Mouse (Mus musculus) CH12.LX (cell line): Measurements from ENCODE around the gene Prss3. TPM values are rescaled to one million over a fixed set of nuclear protein-coding genes. Genes with fewer than 3 reads are reported as not detected.

Experiments used
- DNase-seq: peaks from one replicate; pipeline ENCODE4 v3.0.0-alpha.2; 2013; ENCODE audit errors: extremely low read depth
- H3K27ac ChIP-seq: 2 replicates; pipeline ENCODE4 v1.5.1; 2012; ENCODE audit warnings: low read depth, mild to moderate bottlenecking, control low read depth, moderate library complexity; ENCODE audit not compliant: insufficient read depth
- H3K27me3 ChIP-seq: replicated peaks from 2 replicates; pipeline ENCODE3; 2012; ENCODE audit warnings: inconsistent platforms
- H3K36me3 ChIP-seq, 2 experiments: replicated peaks in 1 of 2; 2 replicates each; pipeline versions ENCODE3 to v1.6.1; 2012; ENCODE audit warnings: inconsistent platforms in 1 of 2, low read length in 1 of 2, mild to moderate bottlenecking in 1 of 2, mixed read lengths in 1 of 2, moderate library complexity in 1 of 2; ENCODE audit not compliant: control insufficient read depth in 1 of 2, insufficient read depth in 1 of 2
- H3K4me1 ChIP-seq, 2 experiments: 2 replicates each; pipeline ENCODE4 v1.6.1; 2012; ENCODE audit warnings: inconsistent platforms in 1 of 2, moderate library complexity in 1 of 2; ENCODE audit not compliant: insufficient read depth in 2 of 2, control insufficient read depth in 1 of 2
- H3K4me2 ChIP-seq: 2 replicates; pipeline ENCODE4 v1.6.1; 2012; ENCODE audit warnings: low read depth, mild to moderate bottlenecking, control low read depth; ENCODE audit not compliant: poor library complexity, insufficient read depth, severe bottlenecking
- H3K4me3 ChIP-seq, 3 experiments: fragments of 150-350 bp in 1 of 3; sonication (generic) in 1 of 3; replicated peaks in 1 of 3; 2 replicates each; pipeline versions ENCODE3 to v1.5.1; 2011 to 2012; ENCODE audit warnings: low read depth in 2 of 3, low read length in 2 of 3, mild to moderate bottlenecking in 2 of 3, moderate library complexity in 2 of 3, control low read depth in 1 of 3, improper control_type of control experiment in 1 of 3, inconsistent platforms in 1 of 3, mixed read lengths in 1 of 3; ENCODE audit not compliant: poor library complexity in 1 of 3
- H3K79me2 ChIP-seq: replicated peaks from 2 replicates; pipeline ENCODE4 v1.6.1; 2012; ENCODE audit warnings: mild to moderate bottlenecking, moderate library complexity; ENCODE audit not compliant: control insufficient read depth, poor library complexity, insufficient read depth, severe bottlenecking; ENCODE audit errors: extremely low read depth
- H3K9ac ChIP-seq: 2 replicates; pipeline ENCODE4 v1.6.1; 2012; ENCODE audit warnings: low read depth, mild to moderate bottlenecking, control low read depth, moderate library complexity; ENCODE audit not compliant: insufficient read depth
- H3K9me3 ChIP-seq: replicated peaks from 2 replicates; pipeline ENCODE3; 2012; ENCODE audit warnings: low read length, inconsistent platforms, mixed read lengths
- BHLHE40 ChIP-seq: IDR thresholded peaks from 2 replicates; pipeline ENCODE4 v1.6.1; 2011; ENCODE audit warnings: mild to moderate bottlenecking, low read depth, low read length, improper control_type of control experiment
- CHD2 ChIP-seq: IDR thresholded peaks from 2 replicates; pipeline ENCODE4 v1.6.1; 2011; ENCODE audit warnings: low read length, improper control_type of control experiment
- CTCF ChIP-seq, 2 experiments: IDR thresholded peaks in 1 of 2; conservative IDR thresholded peaks in 1 of 2; 2 replicates each; pipeline ENCODE4 v1.5.1; 2011 to 2012; ENCODE audit warnings: low read depth in 2 of 2, low read length in 2 of 2, improper control_type of control experiment in 1 of 2, inconsistent platforms in 1 of 2, mild to moderate bottlenecking in 1 of 2, moderate library complexity in 1 of 2
- E2F4 ChIP-seq: IDR thresholded peaks from 2 replicates; pipeline ENCODE4 v1.6.1; 2011; ENCODE audit warnings: low read depth, low read length, improper control_type of control experiment; ENCODE audit not compliant: insufficient replicate concordance
- ELF1 ChIP-seq: IDR thresholded peaks from 2 replicates; pipeline ENCODE4 v1.6.1; 2014; ENCODE audit warnings: low read depth, mild to moderate bottlenecking, inconsistent platforms, low read length, improper control_type of control experiment
- EP300 ChIP-seq: IDR thresholded peaks from 2 replicates; pipeline ENCODE4 v1.6.1; 2011; ENCODE audit warnings: low read length, improper control_type of control experiment
- MAFK ChIP-seq: IDR thresholded peaks from 2 replicates; pipeline ENCODE4 v1.6.1; 2011; ENCODE audit warnings: low read length, improper control_type of control experiment; ENCODE audit not compliant: insufficient replicate concordance
- MYC ChIP-seq: IDR thresholded peaks from 2 replicates; pipeline ENCODE4 v1.6.1; 2011; ENCODE audit warnings: low read depth, mild to moderate bottlenecking, improper control_type of control experiment, low read length
- SMC3 ChIP-seq: IDR thresholded peaks from 2 replicates; pipeline ENCODE4 v1.6.1; 2011; ENCODE audit warnings: low read depth, low read length, improper control_type of control experiment
- ZNF384 ChIP-seq: IDR thresholded peaks from 2 replicates; pipeline ENCODE4 v1.6.1; 2012; ENCODE audit warnings: low read depth, low read length, improper control_type of control experiment, inconsistent platforms
- dilution Hi-C: fragments of 300-500 bp; cut with MboI; formaldehyde crosslinking; loops from 2 replicates; pipeline ENCODE4 v1.14.3; 2020; ENCODE audit warnings: low sequenced_read_pairs; ENCODE audit not compliant: extremely low pct_unique_long_range_greater_than_20kb, extremely low pct_ligation_motif_present
- in situ Hi-C: fragments of 300-500 bp; cut with MboI; formaldehyde crosslinking; loops from 3 replicates; pipeline ENCODE4 v1.14.3; 2019; ENCODE audit warnings: low sequenced_read_pairs, low pct_ligation_motif_present, low pct_unique_long_range_greater_than_20kb, mixed read lengths
- polyA plus RNA-seq: library from polyadenylated mRNA; unstranded; fragments of >175 nt; gene quantifications from 2 replicates; pipeline ENCODE4 v1.2.1, GENCODE M21; 2012; ENCODE audit warnings: low read depth; ENCODE audit not compliant: insufficient read length
- total RNA-seq, 2 experiments: library from RNA; depleted of rRNA; stranded (reverse); fragments of 300-350 nt in 1 of 2; fragments of >200 nt in 1 of 2; gene quantifications; 2 replicates each; pipeline ENCODE4 v1.2.3; 2012 to 2014

The Prss3 gene
- total and polyA plus RNA-seq, 3 experiments, result not detected

GRCm38 (mm10) chr6:41353932-41354331 is 23.5 kb downstream of the Prss3 start, which contains the start of gene Try10:
Gene Try10 (plus strand): TSS chr6:41354105.
- H3K4me3 ChIP-seq, result no peak within 1 kb of the TSS
- DNase-seq, result no peak

More at GRCm38 (mm10) chr6:41353932-41354331, 23.5 kb downstream of the Prss3 start, which contains the start of gene Try10:
- no peak for TF ChIP-seq ZNF384
- TF ChIP-seq SMC3, result no peak
- no peak for TF ChIP-seq CHD2
- TF ChIP-seq CTCF (conservative IDR thresholded peaks at IDR 0.05 in 1 of 2, IDR thresholded peaks at IDR 0.05 in 1 of 2; ENCODE audit: low read depth in 2 of 2, low read length in 2 of 2), result no peak
- TF ChIP-seq ELF1, result no peak
- no peak for TF ChIP-seq BHLHE40
- no peak for TF ChIP-seq MYC
- no peak for TF ChIP-seq EP300
- TF ChIP-seq E2F4, result no peak
- TF ChIP-seq MAFK, result no peak
- H3K79me2 ChIP-seq, result no peaks in the 10 kb centered on the region
- in situ Hi-C loops, result no loop called here
- H3K4me1 ChIP-seq, result no peaks in the 10 kb centered on the region
- no peaks in the 10 kb centered on the region for H3K9me3 ChIP-seq
- H3K9ac ChIP-seq, result no peak within 1 kb of the TSS
- H3K27ac ChIP-seq, result no peak within 1 kb of the TSS
- H3K4me2 ChIP-seq, result no peak within 1 kb of the TSS
- no peaks in the 10 kb centered on the region for H3K27me3 ChIP-seq
- dilution Hi-C loops, result no loop called here
- H3K36me3 ChIP-seq, result no peaks in the 10 kb centered on the region

Other genes with a start within 250 kb of the Prss3 start
- not detected in 2 replicates for gene Try4, start 75.4 kb downstream of the Prss3 start, total RNA-seq (2012; rRNA removed)
- gene Try4, start 75.4 kb downstream of the Prss3 start, total RNA-seq (2014; rRNA removed), result not detected in 2 replicates
- gene Try4, start 75.4 kb downstream of the Prss3 start, polyA plus RNA-seq, result not detected in 2 replicates
- 0.17 TPM in 1 of 2 replicates, not detected in the other for gene Try5, start 60.8 kb downstream of the Prss3 start, total RNA-seq (2012; rRNA removed)
- not detected in 2 replicates for gene Try5, start 60.8 kb downstream of the Prss3 start, total RNA-seq (2014; rRNA removed)
- gene Try5, start 60.8 kb downstream of the Prss3 start, polyA plus RNA-seq, result not detected in 2 replicates
- not detected in 2 replicates for gene Try10, start 23.6 kb downstream of the Prss3 start, total RNA-seq (2012; rRNA removed)
- gene Try10, start 23.6 kb downstream of the Prss3 start, total RNA-seq (2014; rRNA removed), result not detected in 2 replicates
- not detected in 2 replicates for gene Try10, start 23.6 kb downstream of the Prss3 start, polyA plus RNA-seq
- gene Gm5771, start 14.7 kb upstream of the Prss3 start, total RNA-seq (2012; rRNA removed), result not detected in 2 replicates
- gene Gm5771, start 14.7 kb upstream of the Prss3 start, total RNA-seq (2014; rRNA removed), result not detected in 2 replicates
- gene Gm5771, start 14.7 kb upstream of the Prss3 start, polyA plus RNA-seq, result not detected in 2 replicates
- gene Gm10334, start 68.5 kb upstream of the Prss3 start, total RNA-seq (2012; rRNA removed), result not detected in 2 replicates
- gene Gm10334, start 68.5 kb upstream of the Prss3 start, total RNA-seq (2014; rRNA removed), result not detected in 2 replicates
- not detected in 2 replicates for gene Gm10334, start 68.5 kb upstream of the Prss3 start, polyA plus RNA-seq
- not detected in 2 replicates for gene Prss1, start 81.3 kb upstream of the Prss3 start, total RNA-seq (2012; rRNA removed)
- gene Prss1, start 81.3 kb upstream of the Prss3 start, total RNA-seq (2014; rRNA removed), result not detected in 2 replicates
- gene Prss1, start 81.3 kb upstream of the Prss3 start, polyA plus RNA-seq, result not detected in 2 replicates
- gene Prss2, start 144.1 kb upstream of the Prss3 start, total RNA-seq (2012; rRNA removed), result not detected in 2 replicates
- not detected in 2 replicates for gene Prss2, start 144.1 kb upstream of the Prss3 start, total RNA-seq (2014; rRNA removed)
- not detected in 2 replicates for gene Prss2, start 144.1 kb upstream of the Prss3 start, polyA plus RNA-seq
- gene Ephb6, start 227.8 kb upstream of the Prss3 start, total RNA-seq (2012; rRNA removed), result 0.04 TPM in 1 of 2 replicates, not detected in the other
- not detected in 2 replicates for gene Ephb6, start 227.8 kb upstream of the Prss3 start, total RNA-seq (2014; rRNA removed)
- gene Ephb6, start 227.8 kb upstream of the Prss3 start, polyA plus RNA-seq, result not detected in 2 replicates